Mouse (Mus musculus): ENCODE results near the gene Klk1.
"Not testable (repeated sequence)": the region's sequence is repeated elsewhere in the genome, so short reads cannot be mapped to it uniquely, and the experiment has no call there.

Klk1 gene

DNA sequence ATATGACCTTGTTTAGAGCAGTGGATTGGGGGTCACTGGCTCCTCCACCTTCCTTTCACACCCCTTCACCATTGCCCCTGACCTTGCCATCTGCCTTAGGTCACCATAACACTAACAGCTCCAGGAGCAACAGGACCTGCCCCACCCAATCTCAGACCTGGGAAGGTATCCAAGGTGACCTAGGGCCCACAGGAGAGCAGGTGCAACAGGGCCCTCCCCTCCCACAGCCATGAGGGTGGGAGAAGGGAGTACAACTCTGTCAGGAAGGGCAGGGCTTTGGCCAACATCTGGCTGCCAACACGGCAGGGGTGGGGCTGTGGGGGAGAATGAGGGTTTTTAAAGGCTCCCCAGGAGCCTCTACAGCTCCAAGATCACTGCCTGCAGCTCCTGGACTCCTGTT lies at the start of gene Klk1:
TSS of gene Klk1 (plus strand) at position 285 of the 400 bp plus-strand sequence.
- no peak for DNase-seq (ENCODE audit: inconsistent age in 2 of 2, low spot score in 1 of 2)

DNA sequence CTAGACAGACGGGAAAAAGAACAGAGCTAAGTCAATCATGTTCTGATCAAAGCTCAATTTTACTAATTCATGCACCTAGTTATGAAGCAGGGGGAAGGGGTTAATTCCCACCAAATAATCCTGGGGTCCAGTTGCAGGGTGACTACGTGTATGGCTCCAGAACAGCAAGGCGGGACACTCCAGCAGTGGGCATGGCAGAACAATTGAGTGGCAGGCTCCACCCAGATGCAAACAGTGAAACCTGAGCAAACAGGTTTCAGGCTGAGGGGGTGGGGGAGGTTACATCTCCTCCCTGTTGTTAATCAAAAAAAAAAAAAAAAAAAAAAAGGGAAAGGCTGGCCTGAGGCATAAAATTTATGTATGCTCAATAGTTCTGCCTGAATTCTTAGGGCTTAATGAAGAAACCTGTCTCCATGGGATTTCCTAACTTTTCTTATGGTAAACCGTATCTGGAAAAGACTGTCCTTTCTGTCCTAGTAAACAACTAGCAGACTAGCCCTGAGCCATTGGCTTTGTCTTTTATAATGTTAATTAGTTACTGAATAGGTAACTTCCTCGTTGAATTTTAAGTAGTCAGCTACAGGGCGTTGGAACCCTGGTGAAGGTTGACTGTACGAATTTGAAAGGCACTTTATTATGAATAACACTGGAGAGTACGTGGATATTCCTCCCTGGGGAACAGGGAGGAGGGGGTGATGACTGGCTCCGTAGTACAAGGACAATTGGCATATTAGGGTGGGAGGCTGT lies 45.7 kb upstream of the Klk1 start:
- DNase-seq (ENCODE audit: inconsistent age in 2 of 2, low spot score in 1 of 2): no peak

DNA sequence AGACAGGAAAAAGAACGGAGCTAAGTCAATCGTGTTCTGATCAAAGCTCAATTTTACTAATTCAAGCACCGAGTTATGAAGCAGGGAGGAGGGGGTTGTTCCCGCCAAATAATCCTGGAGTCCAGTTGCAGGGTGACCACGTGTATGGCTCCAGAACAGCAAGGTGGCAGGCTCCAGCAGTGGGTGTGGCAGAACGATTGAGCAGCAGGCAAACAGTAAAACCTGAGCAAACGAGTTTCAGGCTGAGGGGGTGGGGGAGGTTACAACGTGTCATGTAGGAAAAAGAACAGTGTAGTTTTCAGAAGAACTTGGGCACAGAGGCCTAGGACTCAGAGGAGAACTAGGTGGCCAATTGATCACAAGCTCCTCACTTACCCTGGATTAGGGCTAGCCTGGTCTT lies 38.6 kb upstream of the Klk1 start:
- not testable (repeated sequence) for DNase-seq (ENCODE audit: inconsistent age in 2 of 2, low spot score in 1 of 2)

DNA sequence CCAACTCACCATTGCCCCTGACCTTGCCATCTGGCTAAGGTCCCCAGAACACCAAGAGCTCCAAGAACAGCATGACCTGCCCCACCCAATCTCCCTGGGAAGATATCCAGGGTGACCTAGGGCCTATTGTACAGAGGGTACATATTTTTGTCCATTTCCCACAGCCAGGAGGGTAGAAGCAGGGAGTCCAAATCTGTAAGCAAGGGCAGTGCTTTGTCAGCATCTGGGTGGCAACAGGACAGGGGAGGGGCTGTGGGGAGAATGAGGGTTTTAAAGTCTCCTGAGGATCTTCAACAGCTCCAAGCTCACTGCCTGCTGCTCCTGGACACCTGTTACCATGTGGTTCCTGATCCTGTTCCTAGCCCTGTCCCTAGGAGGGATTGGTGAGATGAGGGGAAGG lies 37.2 kb upstream of the Klk1 start, which contains the start of gene Klk1b24:
TSS of gene Klk1b24 (plus strand) at position 301 of the 400 bp plus-strand sequence.
- DNase-seq (ENCODE audit: inconsistent age in 2 of 2, low spot score in 1 of 2): not testable (repeated sequence)

DNA sequence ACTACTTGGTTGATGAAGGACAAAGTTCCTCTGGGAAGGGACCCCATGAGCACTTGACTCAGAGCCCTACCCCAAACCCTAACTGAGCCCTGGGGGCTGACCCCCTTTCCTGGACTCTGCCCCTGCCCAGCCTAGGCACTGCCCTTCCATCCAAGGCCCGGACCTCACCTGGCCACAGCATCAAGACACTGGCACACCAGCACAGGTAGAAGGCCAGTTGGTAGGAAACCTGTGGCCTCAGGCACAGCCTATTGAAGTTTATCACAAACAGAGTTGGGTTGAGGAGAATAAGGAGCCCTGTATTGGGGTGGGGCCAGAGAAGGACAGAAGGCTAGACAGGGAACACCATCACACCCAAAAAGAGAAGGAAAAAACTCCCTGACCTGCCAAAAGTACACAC lies 31.7 kb upstream of the Klk1 start:
- not testable (repeated sequence) for DNase-seq (ENCODE audit: inconsistent age in 2 of 2, low spot score in 1 of 2)

DNA sequence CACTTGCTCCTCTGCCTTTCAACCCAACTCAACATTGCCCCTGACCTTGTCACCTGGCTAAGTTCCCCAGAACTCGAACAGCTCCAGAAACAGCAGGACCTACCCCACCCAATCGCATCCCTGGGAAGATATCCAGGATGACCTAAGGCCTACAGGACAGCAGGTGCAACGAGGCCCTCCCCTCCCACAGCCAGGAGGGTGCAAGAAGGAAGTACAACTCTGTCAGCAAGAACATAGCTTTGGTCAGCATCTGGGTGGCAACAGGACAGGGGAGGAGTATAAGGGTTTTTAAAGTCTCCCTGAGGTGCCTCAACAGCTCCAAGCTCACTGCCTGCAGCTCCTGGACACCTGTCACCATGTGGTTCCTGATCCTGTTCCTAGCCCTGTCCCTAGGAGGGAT lies 27.3 kb upstream of the Klk1 start, which contains the start of gene Klk1b3:
TSS of gene Klk1b3 (plus strand) at position 301 of the 400 bp plus-strand sequence.
- no peak for DNase-seq (ENCODE audit: inconsistent age in 2 of 2, low spot score in 1 of 2)

DNA sequence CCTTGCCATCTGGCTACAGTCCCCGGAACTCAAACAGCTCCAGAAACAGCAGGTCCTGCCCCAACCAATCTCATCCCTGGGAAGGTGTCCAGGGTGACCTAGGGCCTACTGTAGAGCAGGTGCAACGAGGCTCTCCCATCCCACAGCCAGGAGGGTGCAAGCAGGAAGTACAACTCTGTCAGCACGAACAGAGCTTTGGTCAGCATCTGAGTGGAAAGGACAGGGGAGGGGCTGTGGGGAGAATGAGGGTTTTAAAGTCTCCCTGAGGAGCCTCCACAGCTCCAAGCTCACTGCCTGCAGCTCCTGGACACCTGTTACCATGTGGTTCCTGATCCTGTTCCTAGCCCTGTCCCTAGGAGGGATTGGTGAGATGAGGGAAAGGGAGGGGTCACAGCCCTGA lies 18.0 kb upstream of the Klk1 start, which contains the start of gene Klk1b4:
TSS of gene Klk1b4 (plus strand) at position 301 of the 400 bp plus-strand sequence.
- DNase-seq (ENCODE audit: inconsistent age in 2 of 2, low spot score in 1 of 2): not testable (repeated sequence)

DNA sequence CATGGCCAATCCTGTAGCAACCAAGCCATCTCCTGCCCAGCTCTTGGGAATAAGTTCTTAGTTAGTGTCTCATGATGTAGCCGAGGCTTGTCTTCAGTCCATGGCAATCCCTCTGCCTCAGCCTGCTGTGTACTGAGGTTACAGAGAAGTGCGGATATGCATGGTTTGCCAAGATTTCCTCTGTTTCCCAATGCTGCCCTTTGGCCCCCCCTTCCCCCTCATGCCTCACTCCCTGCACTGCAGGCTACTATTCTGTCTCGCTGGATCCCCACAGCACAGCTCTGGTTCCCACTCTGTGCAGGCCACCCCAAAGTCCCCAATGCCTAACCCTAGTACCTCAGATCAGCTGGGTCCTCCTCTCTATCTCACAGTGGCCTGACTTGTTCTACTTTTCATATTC lies 16.9 kb upstream of the Klk1 start:
- DNase-seq (ENCODE audit: inconsistent age in 2 of 2, low spot score in 1 of 2): no peak

DNA sequence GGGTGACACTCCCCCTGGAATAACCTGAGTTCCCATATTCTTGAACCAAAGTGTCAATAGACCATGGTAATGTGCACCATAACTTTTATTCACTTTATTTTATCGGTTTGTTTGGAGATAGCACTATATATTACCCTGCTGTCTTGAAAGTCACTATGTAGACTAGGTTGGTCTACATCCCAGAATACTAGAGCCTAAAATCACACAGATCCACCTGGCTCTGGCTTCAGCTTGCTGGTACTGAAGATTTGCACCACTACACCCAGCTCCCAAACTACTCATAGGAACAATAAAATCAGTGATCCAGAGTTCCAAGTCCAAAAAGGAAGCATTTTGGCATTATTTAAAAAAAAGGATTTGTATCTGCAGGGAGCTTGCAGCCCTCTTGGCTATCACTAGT lies 9.5 kb upstream of the Klk1 start, which contains the start of gene Klk1b5:
TSS of gene Klk1b5 (plus strand) at position 301 of the 400 bp plus-strand sequence.
- no peak for DNase-seq (ENCODE audit: inconsistent age in 2 of 2, low spot score in 1 of 2)

DNA sequence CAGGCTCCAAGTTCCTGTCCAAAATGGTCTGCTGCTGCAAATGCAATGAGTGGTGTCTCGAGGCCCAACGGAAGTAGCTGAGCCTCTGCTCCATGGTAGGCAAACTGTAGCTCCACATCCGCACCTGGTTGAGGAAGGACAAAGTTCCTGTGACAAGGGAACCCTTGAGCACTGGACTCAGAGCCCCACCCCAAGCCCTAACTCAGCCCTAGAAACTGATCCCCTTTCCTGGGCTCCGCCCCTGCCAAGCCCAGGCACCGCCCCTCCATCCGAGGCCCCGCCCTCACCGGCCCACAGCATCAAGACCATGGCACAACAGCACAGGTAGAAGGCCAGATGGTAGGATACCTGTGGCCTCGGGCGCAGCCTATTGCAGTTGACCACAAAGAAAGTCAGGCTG lies 3.6 kb upstream of the Klk1 start:
- not testable (repeated sequence) for DNase-seq (ENCODE audit: inconsistent age in 2 of 2, low spot score in 1 of 2)

DNA sequence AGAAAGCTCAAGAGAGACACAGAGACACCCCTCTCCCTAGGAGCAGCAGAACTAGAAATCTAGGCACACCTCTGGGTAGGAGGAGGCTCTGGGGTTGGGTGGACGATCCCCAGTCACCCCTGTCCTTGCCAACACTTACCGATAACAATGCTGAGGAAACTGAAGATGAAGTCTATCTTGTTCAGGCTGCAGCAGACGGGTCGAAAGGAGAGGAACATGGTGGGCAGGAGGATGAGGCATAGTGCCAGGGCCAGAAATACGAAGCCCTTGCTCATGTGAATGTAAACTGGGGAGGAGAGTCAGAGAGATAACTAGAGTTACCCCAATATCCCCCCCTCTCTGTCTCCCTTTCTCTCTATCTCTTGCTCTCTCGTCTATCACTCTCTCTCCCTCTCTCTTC lies 2.8 kb upstream of the Klk1 start:
- not testable (repeated sequence) for DNase-seq (ENCODE audit: inconsistent age in 2 of 2, low spot score in 1 of 2)

DNA sequence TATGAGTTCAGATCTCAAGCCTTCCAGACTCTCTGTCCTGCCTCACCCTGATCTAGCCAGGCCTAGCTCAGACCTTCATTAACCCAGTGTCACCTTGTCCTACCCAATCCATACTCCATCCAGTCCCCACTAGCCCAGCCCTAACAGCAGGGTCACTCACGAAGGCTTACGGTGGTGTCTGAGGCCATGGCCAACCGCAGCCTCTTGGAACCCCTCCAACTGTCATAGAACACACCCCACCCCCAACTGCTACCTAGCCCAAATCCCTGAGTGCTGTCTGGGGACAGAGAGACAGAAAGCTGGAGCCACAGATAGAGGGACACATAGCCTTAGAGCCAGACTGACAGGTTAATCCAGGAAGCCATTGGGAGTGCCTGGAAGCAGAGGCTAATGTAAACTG lies 10.7 kb downstream of the Klk1 start, which contains the start of gene Gm36864:
TSS of gene Gm36864 (plus strand) at position 269 of the 400 bp plus-strand sequence.
- no peak for DNase-seq (ENCODE audit: inconsistent age in 2 of 2, low spot score in 1 of 2)

DNA sequence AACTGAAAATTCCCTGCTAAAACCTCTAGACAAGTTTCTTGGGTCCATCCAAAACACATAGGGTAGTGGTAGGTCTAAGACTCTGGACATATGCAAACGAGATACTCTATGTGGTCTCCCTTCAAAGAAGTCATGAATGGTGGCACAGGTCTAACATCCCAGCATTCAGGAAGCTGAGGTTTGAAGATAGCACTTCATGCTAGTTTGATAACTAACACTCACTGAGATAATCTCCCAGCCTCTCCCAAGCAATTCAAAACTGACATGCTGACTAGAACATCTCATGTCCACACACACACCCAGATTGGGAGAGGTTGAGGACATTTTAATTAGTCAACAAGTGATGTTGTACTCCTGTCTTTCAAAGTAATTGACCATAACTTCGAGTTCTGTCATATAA lies 14.8 kb downstream of the Klk1 start:
- no peak for DNase-seq (ENCODE audit: inconsistent age in 2 of 2, low spot score in 1 of 2)

DNA sequence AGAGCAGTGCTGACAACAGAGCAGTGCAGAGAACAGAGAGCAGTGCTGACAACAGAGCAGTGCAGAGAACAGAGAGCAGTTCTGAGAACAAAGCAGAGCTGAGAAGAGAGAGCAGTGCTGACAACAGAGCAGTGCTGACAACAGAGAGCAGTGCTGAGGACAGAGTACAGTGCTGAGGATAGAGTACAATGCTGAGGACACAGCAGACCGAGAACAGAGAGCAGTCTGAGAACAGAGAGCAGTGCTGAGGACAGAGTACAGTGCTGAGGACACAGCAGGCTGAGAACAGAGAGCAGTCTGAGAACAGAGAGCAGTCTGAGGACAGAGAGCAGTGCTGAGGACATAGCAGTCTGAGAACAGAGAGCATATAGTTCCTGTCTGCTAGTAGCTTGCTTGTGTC lies 15.6 kb downstream of the Klk1 start:
- no peak for DNase-seq (ENCODE audit: inconsistent age in 2 of 2, low spot score in 1 of 2)

DNA sequence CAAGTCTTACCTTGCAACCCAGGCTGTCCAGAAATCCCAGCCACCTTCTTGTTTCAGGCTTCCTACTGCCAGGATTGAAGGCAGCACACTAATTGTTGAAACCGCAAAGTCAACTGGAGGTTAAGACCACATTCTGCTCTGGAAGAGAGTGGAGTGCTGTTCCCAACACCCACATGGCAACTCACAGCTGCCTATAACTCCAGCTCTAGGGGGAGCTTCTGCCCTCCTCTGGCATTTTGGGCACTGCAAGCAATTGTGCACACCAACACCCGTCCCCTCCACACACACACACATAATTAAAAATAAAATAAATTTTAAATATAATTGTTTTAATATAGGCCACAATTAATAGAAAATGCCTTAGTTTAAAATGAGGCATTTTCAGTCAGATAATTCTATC lies 16.0 kb downstream of the Klk1 start:
- DNase-seq (ENCODE audit: inconsistent age in 2 of 2, low spot score in 1 of 2): no peak

DNA sequence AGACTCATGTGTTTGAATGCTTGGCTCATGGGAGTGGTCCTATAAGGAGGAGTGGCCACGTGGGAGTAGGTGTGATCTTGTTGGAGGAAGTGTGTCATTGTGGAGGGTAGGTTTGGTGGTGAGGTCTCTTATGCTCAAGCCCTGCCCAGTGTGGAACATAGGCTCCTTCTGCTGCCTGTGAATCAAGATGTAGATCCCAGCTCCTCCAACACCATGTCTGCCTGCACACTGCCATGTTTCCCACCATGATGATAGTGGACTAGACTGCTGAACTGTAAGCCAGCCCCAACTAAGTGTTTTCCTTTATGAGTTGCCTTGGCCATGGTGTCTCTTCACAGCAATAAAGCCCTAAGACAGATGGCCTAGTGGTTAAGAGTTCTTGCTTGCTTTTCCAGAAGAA lies 18.9 kb downstream of the Klk1 start:
- DNase-seq (ENCODE audit: inconsistent age in 2 of 2, low spot score in 1 of 2): no peak

DNA sequence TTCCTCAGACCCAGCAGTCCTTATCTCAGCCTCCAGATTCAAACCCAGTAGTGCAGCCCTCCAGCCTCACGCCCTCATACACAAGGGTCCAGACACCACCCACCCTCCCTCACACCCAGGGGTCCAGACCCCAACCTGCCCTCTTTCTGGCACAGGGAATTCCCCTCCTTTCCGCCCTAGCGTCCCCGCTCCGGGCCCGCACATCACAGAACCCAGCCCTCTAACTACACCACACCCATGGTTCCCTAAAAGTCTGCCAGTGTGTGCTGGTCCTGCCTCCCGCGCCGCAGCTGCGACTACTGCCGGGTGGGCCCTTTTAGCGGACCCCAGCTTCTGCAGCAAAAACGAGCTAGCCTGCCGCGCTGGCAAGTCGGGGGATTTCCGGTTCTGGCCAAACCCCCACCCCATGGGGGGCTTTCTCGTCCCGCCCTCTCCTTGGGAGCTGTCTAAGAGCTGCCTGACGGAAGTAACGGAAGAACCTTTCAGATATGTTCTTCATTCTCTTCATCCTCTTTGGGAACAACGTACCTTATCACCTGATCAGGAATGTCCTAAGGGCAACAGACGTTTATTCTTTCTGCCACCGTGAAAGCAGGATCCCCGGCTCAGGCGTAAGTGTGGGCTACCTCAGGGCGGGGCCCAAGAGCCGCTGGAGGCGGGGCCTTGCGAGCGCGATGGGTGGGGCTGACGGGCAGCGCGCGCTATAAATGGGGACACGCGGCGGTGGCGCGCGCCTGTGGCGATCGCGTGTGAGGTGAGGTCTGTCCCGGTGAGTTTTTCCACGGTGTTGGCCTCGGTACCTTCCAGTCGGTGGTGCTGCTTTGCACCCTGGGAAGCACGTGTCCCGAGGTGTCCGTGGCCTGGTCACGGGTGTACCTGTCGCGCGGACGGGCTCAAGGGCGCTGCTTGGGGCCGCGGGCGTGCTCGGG lies 21.2 kb downstream of the Klk1 start, which contains the start of the genes 1700028J19Rik and 2410002F23Rik:
TSS of gene 1700028J19Rik (minus strand) at position 641 of the 929 bp plus-strand sequence.
TSS of gene 2410002F23Rik (plus strand) at position 668 of the 929 bp plus-strand sequence.
- peak; percentile 93 to 98 for DNase-seq (ENCODE audit: inconsistent age in 2 of 2, low spot score in 1 of 2)

DNA sequence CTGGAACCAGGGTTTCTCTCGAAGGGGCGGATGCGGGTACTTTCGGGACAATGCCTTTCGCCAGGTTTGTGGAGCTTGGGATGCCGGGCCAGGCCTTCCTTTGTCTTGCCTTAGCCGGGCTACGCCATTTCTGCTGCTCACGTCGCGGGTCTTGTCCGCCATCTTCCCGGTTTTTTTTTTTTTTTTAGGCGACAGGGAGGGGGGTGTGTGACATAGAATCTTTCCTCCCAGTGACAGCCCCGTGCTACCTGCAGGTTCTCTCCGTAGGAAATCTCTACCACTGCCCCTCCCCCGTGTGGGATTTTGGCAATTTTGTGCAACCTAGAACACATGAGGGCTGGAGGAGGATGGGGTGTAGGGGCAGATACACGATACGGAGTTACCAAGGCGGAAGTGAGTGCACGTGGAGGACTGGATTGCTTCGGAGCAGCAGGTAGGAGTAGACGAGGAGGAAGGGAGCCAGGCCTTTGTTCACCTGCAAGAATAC lies 21.9 kb downstream of the Klk1 start:
- peak in 1 of 2 experiments; percentile 69 for DNase-seq (ENCODE audit: inconsistent age in 2 of 2, low spot score in 1 of 2)

DNA sequence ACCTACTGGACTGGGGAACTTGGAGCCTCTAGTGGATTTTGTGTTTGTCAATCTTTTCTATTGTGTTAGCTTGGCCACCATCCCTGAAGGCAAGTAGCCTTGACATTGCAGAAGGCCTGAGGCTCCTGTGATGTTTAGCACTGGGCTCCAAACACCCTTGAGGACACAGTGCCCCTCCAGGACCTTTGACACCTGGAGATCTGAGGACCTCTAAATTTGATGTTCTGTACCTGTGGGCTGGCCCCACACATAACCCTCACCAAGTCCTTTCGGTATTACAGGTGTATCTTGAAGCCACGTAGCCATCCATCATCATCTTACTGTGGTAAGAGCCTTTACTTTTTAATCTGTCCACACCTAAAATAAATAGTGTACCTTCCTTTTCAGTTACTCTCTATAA lies 22.8 kb downstream of the Klk1 start:
- DNase-seq (ENCODE audit: inconsistent age in 2 of 2, low spot score in 1 of 2): peak in 1 of 2 experiments; percentile 52

DNA sequence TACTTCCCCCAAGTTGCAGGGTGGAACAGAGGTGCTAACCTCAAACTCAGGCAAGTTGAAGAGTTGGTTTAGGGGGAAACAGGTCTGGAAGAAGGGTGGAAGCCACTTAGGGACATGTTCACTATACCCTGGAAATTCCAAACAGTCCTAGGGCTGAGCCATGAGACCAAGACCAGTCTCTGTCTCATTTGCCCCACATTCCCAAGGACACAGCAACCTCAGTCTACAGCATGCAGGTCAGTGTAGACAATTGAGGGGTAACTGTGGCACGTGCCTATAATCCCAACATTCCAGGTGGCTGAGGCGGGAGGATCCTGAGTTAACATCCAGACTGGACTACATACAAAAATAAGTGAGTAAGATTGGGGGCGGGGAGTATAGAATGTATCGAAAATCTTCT lies 24.1 kb downstream of the Klk1 start:
- peak in 1 of 2 experiments; percentile 50 for DNase-seq (ENCODE audit: inconsistent age in 2 of 2, low spot score in 1 of 2)

DNA sequence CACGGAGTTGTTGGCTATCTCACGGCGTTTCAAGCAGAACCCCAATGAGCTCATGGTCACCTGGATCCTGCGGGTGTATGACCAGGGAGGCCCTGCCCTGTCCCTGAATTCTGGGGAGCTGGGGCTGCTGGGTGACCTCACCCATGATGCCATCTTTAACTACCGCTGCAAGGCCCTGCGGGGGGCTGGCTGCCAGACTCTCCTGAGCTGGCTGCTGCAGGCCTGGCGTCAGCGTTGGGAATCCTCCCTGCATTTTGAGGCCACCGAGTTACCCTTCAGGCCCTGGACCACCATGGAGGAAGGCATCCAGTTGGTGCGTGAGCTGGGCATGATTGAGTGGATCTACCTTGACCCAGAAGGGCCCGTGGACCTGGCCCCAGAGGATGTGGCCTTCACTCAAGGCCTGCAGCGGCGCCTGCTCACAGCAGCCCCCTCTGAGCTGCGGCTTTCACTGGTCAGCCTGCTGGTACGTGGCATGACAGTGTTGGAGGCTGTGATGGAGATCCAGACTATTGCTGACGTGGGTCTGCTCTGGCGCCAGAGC lies 25.6 kb downstream of the Klk1 start:
- peak; percentile 85 to 95 for DNase-seq (ENCODE audit: inconsistent age in 2 of 2, low spot score in 1 of 2)

Data from adrenal gland, adult (tissue).